Mouse (Mus musculus) heart, embryonic 12.5 days (tissue): ENCODE measurements around the gene Hmga2. TPM values are rescaled to one million over a fixed set of nuclear protein-coding genes. Genes with fewer than 3 reads are reported as not detected.
"Not testable (repeated sequence)": the region's sequence is repeated elsewhere in the genome, so short reads cannot be mapped to it uniquely, and the experiment has no call there.

ENCODE experiments used
- ATAC-seq: fragments of 200-750 bp; cut with Nextera tagmentation; 2 replicates; pipeline ENCODE4 v1.8.0; 2017; ENCODE audit warnings: moderate TSS enrichment, moderate library complexity; ENCODE audit not compliant: insufficient number of reproducible peaks, low FRiP score
- H3K27ac ChIP-seq: fragments of 300-500 bp; sonication (generic); 2 replicates; pipeline ENCODE4 v1.5.1; 2016; ENCODE audit warnings: mild to moderate bottlenecking, moderate library complexity; ENCODE audit not compliant: poor library complexity, severe bottlenecking
- H3K27me3 ChIP-seq: fragments of 300-500 bp; sonication (generic); replicated peaks from 2 replicates; pipeline ENCODE4 v1.6.1; 2016; ENCODE audit warnings: mild to moderate bottlenecking, moderate library complexity
- H3K36me3 ChIP-seq: fragments of 300-500 bp; sonication (generic); 2 replicates; pipeline ENCODE4 v1.6.1; 2016; ENCODE audit warnings: mild to moderate bottlenecking, moderate library complexity
- H3K4me1 ChIP-seq: fragments of 300-500 bp; sonication (generic); replicated peaks from 2 replicates; pipeline ENCODE4 v1.6.1; 2016; ENCODE audit warnings: mild to moderate bottlenecking
- H3K4me2 ChIP-seq: fragments of 300-500 bp; sonication (generic); 2 replicates; pipeline ENCODE4 v1.6.1; 2016; ENCODE audit warnings: mild to moderate bottlenecking, moderate library complexity
- H3K4me3 ChIP-seq: fragments of 300-500 bp; sonication (generic); 2 replicates; pipeline ENCODE4 v1.5.1; 2016; ENCODE audit warnings: mild to moderate bottlenecking
- H3K9ac ChIP-seq: fragments of 300-500 bp; sonication (generic); 2 replicates; pipeline ENCODE4 v1.6.1; 2016; ENCODE audit warnings: mild to moderate bottlenecking, moderate library complexity
- H3K9me3 ChIP-seq: fragments of 300-500 bp; sonication (generic); replicated peaks from 2 replicates; pipeline ENCODE4 v1.6.1; 2016; ENCODE audit warnings: mild to moderate bottlenecking, moderate library complexity
- WGBS: fragments of 180-500 bp; shearing (Covaris S2); methylation state at CpG from one replicate; pipeline ENCODE4 v1.1.7; 2016; 5-methylcytosine and 5-hydroxymethylcytosine counted together
- microRNA counts: library from miRNA; unstranded; fragments of <30 nt; microRNA quantifications from one replicate; lab custom pipeline; 2017
- microRNA-seq: library from miRNA; unstranded; fragments of <30 nt; microRNA quantifications from one replicate; pipeline ENCODE4, GENCODE M21; 2017
- polyA plus RNA-seq: library from polyadenylated mRNA; unstranded; fragments of >200 nt; fragmentation: Nextera tagmentation; extraction: Ambion mirVana; gene quantifications from 2 replicates; pipeline ENCODE4 v1.2.1, GENCODE M21; 2016

The Hmga2 gene
- polyA plus RNA-seq, 1 experiment from 2014 or later = 21.3 TPM

DNA sequence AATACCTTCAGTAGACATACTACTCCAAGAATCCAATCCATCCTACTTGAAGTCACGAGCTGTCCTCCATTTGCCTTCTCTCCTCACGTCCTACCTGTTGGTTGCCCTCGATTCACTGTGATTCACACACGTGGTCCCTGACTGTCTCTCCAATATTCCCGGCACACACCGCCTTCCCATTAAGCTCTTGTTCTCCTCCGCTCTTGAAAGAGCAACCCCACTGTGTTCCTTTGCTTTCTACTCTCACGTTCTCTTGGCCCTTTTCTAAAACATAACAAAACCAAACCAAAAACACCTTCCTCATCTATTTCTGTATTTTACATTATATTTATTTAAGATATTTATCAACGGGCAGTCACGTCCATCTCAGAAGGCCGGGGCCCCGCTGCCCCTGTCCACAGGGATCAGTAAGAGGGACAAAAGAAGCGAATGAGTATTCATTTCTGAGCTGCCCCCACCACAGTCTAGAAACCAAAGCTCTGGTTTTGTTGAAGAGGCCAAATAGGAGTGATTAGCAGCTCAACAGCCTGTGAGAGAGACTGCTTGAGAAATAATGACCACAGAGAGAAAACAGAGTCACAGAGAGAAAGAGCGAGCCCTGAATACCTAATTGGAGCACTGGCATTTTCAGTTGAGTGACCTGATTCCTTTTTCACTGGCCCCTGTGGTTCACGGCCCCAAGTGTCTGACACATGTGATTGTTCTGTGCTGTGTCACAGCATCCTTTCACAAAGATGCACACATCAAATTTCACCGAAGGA lies 131.5 kb downstream of the Hmga2 start:
- H3K9me3 ChIP-seq = no peaks in the 10 kb centered on the region
- H3K36me3 ChIP-seq = no peaks in the 10 kb centered on the region
- no peak for ATAC-seq
- no peak overlapping the region for H3K27ac ChIP-seq
- 84% methylated on average over 16 of the region's 16 CpGs for WGBS
- H3K4me3 ChIP-seq = no peak overlapping the region
- H3K27me3 ChIP-seq = no peaks in the 10 kb centered on the region
- no peak overlapping the region for H3K9ac ChIP-seq
- no peaks in the 10 kb centered on the region for H3K4me1 ChIP-seq
- no peak overlapping the region for H3K4me2 ChIP-seq

DNA sequence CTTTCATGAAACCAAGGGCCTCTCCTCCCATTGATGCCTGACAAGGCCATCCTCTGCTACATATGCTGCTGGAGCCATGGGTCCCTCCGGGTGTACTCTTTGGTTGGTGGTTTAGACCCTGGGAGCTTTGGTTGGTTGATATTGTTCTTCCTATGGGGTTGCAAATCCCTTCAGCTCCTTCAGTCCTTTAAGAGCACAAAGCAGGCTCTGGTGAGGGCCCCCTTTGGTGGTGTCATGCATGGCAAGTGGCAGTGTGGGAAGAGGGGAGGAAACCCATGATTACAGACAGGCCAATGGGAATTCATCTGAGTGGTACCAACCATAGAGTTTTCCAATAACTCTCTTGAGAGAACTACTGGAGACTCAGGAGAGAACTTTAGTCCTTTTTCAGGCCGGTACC lies 136.4 kb downstream of the Hmga2 start:
- not testable (repeated sequence) for H3K36me3 ChIP-seq, H3K4me2 ChIP-seq, H3K9ac ChIP-seq, H3K27ac ChIP-seq, H3K27me3 ChIP-seq, H3K9me3 ChIP-seq, H3K4me1 ChIP-seq, ATAC-seq, H3K4me3 ChIP-seq
- WGBS = 79% methylated on average over 2 of the region's 2 CpGs

- no peak for ATAC-seq
- WGBS = 64% methylated on average over 4 of the region's 4 CpGs
Measured at GRCm38 (mm10) chr10:120339324-120339723, 136.9 kb downstream of the Hmga2 start.

GRCm38 (mm10) chr10:120338841-120339240 lies 137.4 kb downstream of the Hmga2 start:
- H3K9ac ChIP-seq = no peak overlapping the region
- 70% methylated on average over 5 of the region's 5 CpGs for WGBS
- no peaks in the 10 kb centered on the region for H3K27me3 ChIP-seq
- no peaks in the 10 kb centered on the region for H3K4me1 ChIP-seq
- no peak overlapping the region for H3K4me3 ChIP-seq
- no peak overlapping the region for H3K27ac ChIP-seq
- H3K9me3 ChIP-seq = peaks cover 6% of the 10 kb centered on the region
- H3K36me3 ChIP-seq = no peaks in the 10 kb centered on the region
- no peak for ATAC-seq
- no peak overlapping the region for H3K4me2 ChIP-seq

More at GRCm38 (mm10) chr10:120339324-120339723, 136.9 kb downstream of the Hmga2 start:
- no peak overlapping the region for H3K27ac ChIP-seq
- H3K4me1 ChIP-seq = no peaks in the 10 kb centered on the region
- peaks cover 6% of the 10 kb centered on the region for H3K9me3 ChIP-seq
- H3K9ac ChIP-seq = no peak overlapping the region
- H3K36me3 ChIP-seq = no peaks in the 10 kb centered on the region
- no peak overlapping the region for H3K4me2 ChIP-seq
- H3K4me3 ChIP-seq = no peak overlapping the region
- H3K27me3 ChIP-seq = no peaks in the 10 kb centered on the region

DNA sequence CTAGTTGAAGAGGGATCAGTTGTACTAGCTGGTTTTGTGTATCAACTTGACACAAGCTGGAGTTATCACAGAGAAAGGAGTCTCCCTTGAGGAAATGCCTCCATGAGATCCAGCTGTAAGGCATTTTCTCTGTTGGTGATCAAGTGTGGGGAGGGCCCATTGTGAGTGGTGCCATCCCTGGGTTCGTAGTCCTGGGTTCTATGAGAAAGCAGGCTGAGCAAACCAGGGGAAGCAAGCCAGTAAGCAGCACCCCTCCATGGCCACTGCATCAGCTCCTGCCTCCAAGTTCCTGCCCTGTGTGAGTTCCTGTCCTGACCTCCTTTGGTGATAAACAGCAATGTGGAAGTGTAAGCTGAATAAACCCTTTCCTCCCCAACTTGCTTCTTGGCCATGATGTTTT lies 137.8 kb downstream of the Hmga2 start:
- H3K27me3 ChIP-seq, H3K4me2 ChIP-seq, H3K4me3 ChIP-seq, H3K4me1 ChIP-seq, H3K9ac ChIP-seq, H3K36me3 ChIP-seq, H3K27ac ChIP-seq, ATAC-seq, H3K9me3 ChIP-seq: not testable (repeated sequence)
- 81% methylated on average over 1 of the region's 1 CpGs for WGBS

- H3K27ac ChIP-seq = no peak overlapping the region
- H3K9ac ChIP-seq = no peak overlapping the region
- no peaks in the 10 kb centered on the region for H3K9me3 ChIP-seq
- no peaks in the 10 kb centered on the region for H3K4me1 ChIP-seq
- no peaks in the 10 kb centered on the region for H3K36me3 ChIP-seq
- H3K27me3 ChIP-seq = no peaks in the 10 kb centered on the region
- 93% methylated on average over 14 of the region's 14 CpGs for WGBS
- no peak overlapping the region for H3K4me2 ChIP-seq
- no peak overlapping the region for H3K4me3 ChIP-seq
- no peak; the same call in 1 of the 2 replicates for ATAC-seq
Measured at GRCm38 (mm10) chr10:120327946-120328345, 148.3 kb downstream of the Hmga2 start.

- Histone ChIP-seq H3K27ac (no peak overlapping the region), H3K9ac (no peak overlapping the region), H3K4me2 (no peak overlapping the region), H3K36me3 (no peaks in the 10 kb centered on the region), H3K9me3 (peaks cover 5% of the 10 kb centered on the region), H3K27me3 (no peaks in the 10 kb centered on the region), H3K4me3 (no peak overlapping the region), H3K4me1 (no peaks in the 10 kb centered on the region)
- ATAC-seq = no peak
- 70% methylated on average over 11 of the region's 11 CpGs for WGBS
Measured at GRCm38 (mm10) chr10:120323584-120324203, 152.6 kb downstream of the Hmga2 start.

DNA sequence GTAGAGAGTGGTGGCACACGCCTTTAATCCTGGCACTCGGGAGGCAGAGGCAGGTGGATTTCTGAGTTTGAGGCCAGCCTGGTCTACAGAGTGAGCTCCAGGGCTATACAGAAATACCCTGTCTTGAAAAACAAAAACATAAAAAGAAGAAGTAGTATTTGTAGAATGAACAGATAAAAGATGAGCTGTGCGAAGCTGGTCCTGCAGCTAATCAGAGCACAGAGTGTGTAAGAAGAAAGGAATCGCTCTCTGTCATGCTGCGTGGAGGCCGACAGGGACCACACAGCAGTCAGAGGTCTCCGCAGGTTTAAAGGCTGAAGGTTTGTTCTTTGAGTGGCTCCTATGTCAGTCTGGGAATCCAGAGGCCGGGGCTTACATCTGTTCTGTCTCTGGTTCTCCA lies 153.5 kb downstream of the Hmga2 start:
- H3K4me3 ChIP-seq = no peak overlapping the region
- H3K9ac ChIP-seq = no peak overlapping the region
- no peaks in the 10 kb centered on the region for H3K27me3 ChIP-seq
- H3K9me3 ChIP-seq = peaks cover 5% of the 10 kb centered on the region
- ATAC-seq = no peak
- no peak overlapping the region for H3K4me2 ChIP-seq
- H3K27ac ChIP-seq = no peak overlapping the region
- no peaks in the 10 kb centered on the region for H3K36me3 ChIP-seq
- 86% methylated on average over 8 of the region's 8 CpGs for WGBS
- H3K4me1 ChIP-seq = no peaks in the 10 kb centered on the region

- Histone ChIP-seq H3K27me3 (no peaks in the 10 kb centered on the region), H3K4me1 (no peaks in the 10 kb centered on the region), H3K9me3 (peaks cover 5% of the 10 kb centered on the region), H3K27ac (no peak overlapping the region), H3K4me2 (no peak overlapping the region), H3K4me3 (no peak overlapping the region), H3K36me3 (no peaks in the 10 kb centered on the region), H3K9ac (no peak overlapping the region)
- WGBS = 92% methylated on average over 12 of the region's 12 CpGs
- no peak for ATAC-seq
Measured at GRCm38 (mm10) chr10:120319614-120320013, 156.7 kb downstream of the Hmga2 start.

MicroRNAs within 50 kb of the gene (microRNA counts, 519-probe panel; counts per million panel counts)
- not detected for microRNA mmu-miR-763 (lab: Ali Mortazavi, UCI)

Small RNAs within 50 kb of the gene (microRNA-seq; reads per million reads assigned to microRNA genes)
- not detected for gene Mir763

Other genes with a start within 250 kb of the Hmga2 start
- 31.7 and 32.0 TPM in 2 replicates for gene Llph, start 249.4 kb downstream of the Hmga2 start, polyA plus RNA-seq